Mouse (Mus musculus) C2C12 (cell line): ENCODE measurements around the gene Tnni2.

ENCODE experiments used
- CTCF ChIP-seq: IDR thresholded peaks from one replicate; pipeline ENCODE4 v1.5.1; 2011; ENCODE audit not compliant: control insufficient read depth, insufficient read depth, insufficient read length
- MYOG ChIP-seq: IDR thresholded peaks from one replicate; pipeline ENCODE4 v1.6.1; 2011; ENCODE audit not compliant: control insufficient read depth, insufficient read length; ENCODE audit errors: extremely low read depth
- USF1 ChIP-seq: IDR thresholded peaks from one replicate; pipeline ENCODE4 v1.6.1; 2011; ENCODE audit warnings: low read depth, mild to moderate bottlenecking, control low read depth, moderate library complexity

DNA sequence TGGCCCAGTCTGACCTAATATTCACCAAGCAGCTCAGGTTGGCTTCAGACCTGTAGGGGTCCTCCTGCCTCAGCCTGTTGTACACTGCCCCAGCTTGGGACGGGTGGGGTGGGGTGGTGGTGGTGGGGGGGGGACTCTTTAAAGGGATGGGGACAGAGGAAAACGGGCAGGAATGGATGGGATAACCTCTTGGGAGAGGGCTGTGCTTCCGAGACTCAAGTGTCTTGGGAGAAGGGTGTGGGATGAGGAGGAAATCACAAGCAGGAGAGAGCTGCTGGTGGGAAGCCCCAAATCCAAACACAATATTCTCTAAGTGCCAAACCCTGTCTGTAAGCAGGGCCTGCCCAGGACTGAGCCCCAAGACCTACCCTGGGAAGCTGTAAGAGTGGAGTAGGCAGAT is 25.4 kb upstream of the Tnni2 start:
- TF ChIP-seq CTCF (no peak), USF1 (no peak), MYOG (no peak)
